Mouse (Mus musculus) CD8-positive naive resting alpha-beta T cell, adult 2 months (primary cell): ENCODE data around the gene Kcnma1.

Experiments used
- DNase-seq, 2 experiments: peaks; one replicate each; pipeline ENCODE4 v3.0.0; 2022; ENCODE audit warnings: low read depth in 2 of 2, low spot score in 2 of 2

Gene Kcnma1

GRCm38 (mm10) chr14:23874545-23874944, 139.7 kb downstream of the Kcnma1 start:
- DNase-seq, result no peak

- DNase-seq, result no peak
These were observed 157.3 kb downstream of the Kcnma1 start for GRCm38 (mm10) chr14:23857034-23857433.

- DNase-seq, result no peak
These were observed 159.3 kb downstream of the Kcnma1 start for GRCm38 (mm10) chr14:23854946-23855345.

- DNase-seq, result no peak
These were observed 165.7 kb downstream of the Kcnma1 start for GRCm38 (mm10) chr14:23848529-23849141.

GRCm38 (mm10) chr14:23846706-23847105, 167.6 kb downstream of the Kcnma1 start:
- DNase-seq, result no peak

GRCm38 (mm10) chr14:23842025-23842424, 172.3 kb downstream of the Kcnma1 start:
- DNase-seq, result no peak

- DNase-seq, result no peak
These were observed 174.7 kb downstream of the Kcnma1 start for GRCm38 (mm10) chr14:23839613-23840012.

- DNase-seq, result no peak
These were observed 178.7 kb downstream of the Kcnma1 start for GRCm38 (mm10) chr14:23835387-23836111.

GRCm38 (mm10) chr14:23831284-23831683, 183.0 kb downstream of the Kcnma1 start:
- no peak for DNase-seq

- DNase-seq, result no peak
These were observed 184.0 kb downstream of the Kcnma1 start for GRCm38 (mm10) chr14:23830316-23830715.

- DNase-seq, result no peak
These were observed 185.5 kb downstream of the Kcnma1 start for GRCm38 (mm10) chr14:23828711-23829320.

- no peak for DNase-seq
These were observed 189.4 kb downstream of the Kcnma1 start for GRCm38 (mm10) chr14:23824937-23825336.

GRCm38 (mm10) chr14:23824267-23824666, 190.0 kb downstream of the Kcnma1 start:
- no peak for DNase-seq

- DNase-seq, result no peak
These were observed 196.7 kb downstream of the Kcnma1 start for GRCm38 (mm10) chr14:23817585-23817984.

GRCm38 (mm10) chr14:23810081-23810480, 204.2 kb downstream of the Kcnma1 start:
- DNase-seq, result no peak

GRCm38 (mm10) chr14:23809124-23809523, 205.2 kb downstream of the Kcnma1 start:
- DNase-seq, result no peak

GRCm38 (mm10) chr14:23806378-23806777, 207.9 kb downstream of the Kcnma1 start:
- no peak for DNase-seq

- no peak for DNase-seq
These were observed 217.4 kb downstream of the Kcnma1 start for GRCm38 (mm10) chr14:23796878-23797277.

GRCm38 (mm10) chr14:23792674-23793073, 221.6 kb downstream of the Kcnma1 start:
- DNase-seq, result no peak

- no peak for DNase-seq
These were observed 222.2 kb downstream of the Kcnma1 start for GRCm38 (mm10) chr14:23792076-23792475.

GRCm38 (mm10) chr14:23791261-23791691, 223.0 kb downstream of the Kcnma1 start:
- no peak for DNase-seq

- DNase-seq, result no peak
These were observed 227.6 kb downstream of the Kcnma1 start for GRCm38 (mm10) chr14:23786687-23787073.
